Mouse (Mus musculus) CH12.LX (cell line): ENCODE results near the gene Crip1. TPM values are rescaled to one million over a fixed set of nuclear protein-coding genes. Genes with fewer than 3 reads are reported as not detected.

ENCODE experiments used
- DNase-seq: peaks from one replicate; pipeline ENCODE4 v3.0.0-alpha.2; 2013; ENCODE audit errors: extremely low read depth
- H3K27ac ChIP-seq: 2 replicates; pipeline ENCODE4 v1.5.1; 2012; ENCODE audit warnings: low read depth, mild to moderate bottlenecking, control low read depth, moderate library complexity; ENCODE audit not compliant: insufficient read depth
- H3K27me3 ChIP-seq: replicated peaks from 2 replicates; pipeline ENCODE3; 2012; ENCODE audit warnings: inconsistent platforms
- H3K36me3 ChIP-seq, 2 experiments: replicated peaks in 1 of 2; 2 replicates each; pipeline versions ENCODE3 to v1.6.1; 2012; ENCODE audit warnings: inconsistent platforms in 1 of 2, low read length in 1 of 2, mild to moderate bottlenecking in 1 of 2, mixed read lengths in 1 of 2, moderate library complexity in 1 of 2; ENCODE audit not compliant: control insufficient read depth in 1 of 2, insufficient read depth in 1 of 2
- H3K4me1 ChIP-seq, 2 experiments: 2 replicates each; pipeline ENCODE4 v1.6.1; 2012; ENCODE audit warnings: inconsistent platforms in 1 of 2, moderate library complexity in 1 of 2; ENCODE audit not compliant: insufficient read depth in 2 of 2, control insufficient read depth in 1 of 2
- H3K4me2 ChIP-seq: 2 replicates; pipeline ENCODE4 v1.6.1; 2012; ENCODE audit warnings: low read depth, mild to moderate bottlenecking, control low read depth; ENCODE audit not compliant: poor library complexity, insufficient read depth, severe bottlenecking
- H3K4me3 ChIP-seq, 3 experiments: fragments of 150-350 bp in 1 of 3; sonication (generic) in 1 of 3; replicated peaks in 1 of 3; 2 replicates each; pipeline versions ENCODE3 to v1.5.1; 2011 to 2012; ENCODE audit warnings: low read depth in 2 of 3, low read length in 2 of 3, mild to moderate bottlenecking in 2 of 3, moderate library complexity in 2 of 3, control low read depth in 1 of 3, improper control_type of control experiment in 1 of 3, inconsistent platforms in 1 of 3, mixed read lengths in 1 of 3; ENCODE audit not compliant: poor library complexity in 1 of 3
- H3K79me2 ChIP-seq: replicated peaks from 2 replicates; pipeline ENCODE4 v1.6.1; 2012; ENCODE audit warnings: mild to moderate bottlenecking, moderate library complexity; ENCODE audit not compliant: control insufficient read depth, poor library complexity, insufficient read depth, severe bottlenecking; ENCODE audit errors: extremely low read depth
- H3K9ac ChIP-seq: 2 replicates; pipeline ENCODE4 v1.6.1; 2012; ENCODE audit warnings: low read depth, mild to moderate bottlenecking, control low read depth, moderate library complexity; ENCODE audit not compliant: insufficient read depth
- H3K9me3 ChIP-seq: replicated peaks from 2 replicates; pipeline ENCODE3; 2012; ENCODE audit warnings: low read length, inconsistent platforms, mixed read lengths
- BHLHE40 ChIP-seq: IDR thresholded peaks from 2 replicates; pipeline ENCODE4 v1.6.1; 2011; ENCODE audit warnings: mild to moderate bottlenecking, low read depth, low read length, improper control_type of control experiment
- EP300 ChIP-seq: IDR thresholded peaks from 2 replicates; pipeline ENCODE4 v1.6.1; 2011; ENCODE audit warnings: low read length, improper control_type of control experiment
- ETS1 ChIP-seq: conservative IDR thresholded peaks from 2 replicates; pipeline ENCODE4 v1.6.1; 2012; ENCODE audit warnings: low read depth, mild to moderate bottlenecking, inconsistent platforms, low read length, improper control_type of control experiment, moderate library complexity
- HCFC1 ChIP-seq: IDR thresholded peaks from 2 replicates; pipeline ENCODE4 v1.6.1; 2012; ENCODE audit warnings: low read depth, mild to moderate bottlenecking, inconsistent platforms, low read length, improper control_type of control experiment
- IRF4 ChIP-seq: IDR thresholded peaks from 2 replicates; pipeline ENCODE4 v1.6.1; 2014; ENCODE audit warnings: low read depth, mild to moderate bottlenecking, inconsistent platforms, low read length, improper control_type of control experiment
- KAT2A ChIP-seq: IDR thresholded peaks from 2 replicates; pipeline ENCODE4 v1.6.1; 2012; ENCODE audit warnings: low read length, improper control_type of control experiment, inconsistent platforms; ENCODE audit not compliant: insufficient replicate concordance
- MEF2A ChIP-seq: IDR thresholded peaks from 2 replicates; pipeline ENCODE4 v1.6.1; 2014; ENCODE audit warnings: low read depth, mild to moderate bottlenecking, inconsistent platforms, low read length, improper control_type of control experiment, borderline replicate concordance
- SMC3 ChIP-seq: IDR thresholded peaks from 2 replicates; pipeline ENCODE4 v1.6.1; 2011; ENCODE audit warnings: low read depth, low read length, improper control_type of control experiment
- TCF12 ChIP-seq: IDR thresholded peaks from 2 replicates; pipeline ENCODE4 v1.6.1; 2014; ENCODE audit warnings: low read depth, mild to moderate bottlenecking, inconsistent platforms, low read length, improper control_type of control experiment
- ZC3H11A ChIP-seq: IDR thresholded peaks from 2 replicates; pipeline ENCODE4 v1.6.1; 2012; ENCODE audit warnings: low read depth, mild to moderate bottlenecking, inconsistent platforms, low read length, improper control_type of control experiment
- dilution Hi-C: fragments of 300-500 bp; cut with MboI; formaldehyde crosslinking; loops from 2 replicates; pipeline ENCODE4 v1.14.3; 2020; ENCODE audit warnings: low sequenced_read_pairs; ENCODE audit not compliant: extremely low pct_unique_long_range_greater_than_20kb, extremely low pct_ligation_motif_present
- in situ Hi-C: fragments of 300-500 bp; cut with MboI; formaldehyde crosslinking; loops from 3 replicates; pipeline ENCODE4 v1.14.3; 2019; ENCODE audit warnings: low sequenced_read_pairs, low pct_ligation_motif_present, low pct_unique_long_range_greater_than_20kb, mixed read lengths
- polyA plus RNA-seq: library from polyadenylated mRNA; unstranded; fragments of >175 nt; gene quantifications from 2 replicates; pipeline ENCODE4 v1.2.1, GENCODE M21; 2012; ENCODE audit warnings: low read depth; ENCODE audit not compliant: insufficient read length
- total RNA-seq, 2 experiments: library from RNA; depleted of rRNA; stranded (reverse); fragments of 300-350 nt in 1 of 2; fragments of >200 nt in 1 of 2; gene quantifications; 2 replicates each; pipeline ENCODE4 v1.2.3; 2012 to 2014

The Crip1 gene
- total and polyA plus RNA-seq, 3 experiments, result 2.0 to 77.2 (median 2.8) TPM

- Histone ChIP-seq H3K4me2 (no peak overlapping the region), H3K9me3 (no peaks in the 10 kb centered on the region), H3K27ac (no peak overlapping the region), H3K9ac (no peak overlapping the region), H3K4me3 (no peak overlapping the region), H3K4me1 (peaks cover 10 to 19% of the 10 kb centered on the region in 2 experiments), H3K36me3 (peaks cover 0 to 3% of the 10 kb centered on the region in 2 experiments), H3K27me3 (peaks cover 66% of the 10 kb centered on the region), H3K79me2 (no peaks in the 10 kb centered on the region)
- no peak for TF ChIP-seq KAT2A
- dilution Hi-C loops, result no loop called here
- no peak for DNase-seq
- in situ Hi-C loops, result no loop called here
Observed at GRCm38 (mm10) chr12:113149341-113149740, 3.2 kb downstream of the Crip1 start.

GRCm38 (mm10) chr12:113149896-113150295 is 3.8 kb downstream of the Crip1 start:
- peaks cover 12 to 21% of the 10 kb centered on the region in 2 experiments for H3K4me1 ChIP-seq
- no peaks in the 10 kb centered on the region for H3K79me2 ChIP-seq
- in situ Hi-C loops (loop anchor here (5.0 kb wide), 1 partner anchor 133 kb away; no protein-coding TSS in a partner anchor), dilution Hi-C loops (no loop called here)
- peaks cover 0 to 2% of the 10 kb centered on the region in 2 experiments for H3K36me3 ChIP-seq
- no peak overlapping the region for H3K4me2 ChIP-seq
- H3K27me3 ChIP-seq, result peaks cover 71% of the 10 kb centered on the region
- H3K9me3 ChIP-seq, result no peaks in the 10 kb centered on the region
- no peak for TF ChIP-seq EP300
- H3K4me3 ChIP-seq, result no peak overlapping the region
- H3K27ac ChIP-seq, result no peak overlapping the region
- H3K9ac ChIP-seq, result no peak overlapping the region
- DNase-seq, result no peak

- Histone ChIP-seq H3K9me3 (no peaks in the 10 kb centered on the region), H3K27ac (no peak overlapping the region), H3K27me3 (peaks cover 73% of the 10 kb centered on the region), H3K79me2 (no peaks in the 10 kb centered on the region), H3K36me3 (no peaks in the 10 kb centered on the region), H3K4me3 (no peak overlapping the region), H3K9ac (no peak overlapping the region), H3K4me1 (peaks cover 18 to 23% of the 10 kb centered on the region in 2 experiments), H3K4me2 (no peak overlapping the region)
- dilution Hi-C loops, result no loop called here
- in situ Hi-C loops, result loop anchor here (5.0 kb wide), 1 partner anchor 133 kb away; no protein-coding TSS in a partner anchor
- no peak for DNase-seq
- TF ChIP-seq MEF2A, result no peak
- TF ChIP-seq BHLHE40, result no peak
- no peak for TF ChIP-seq SMC3
- no peak for TF ChIP-seq TCF12
- no peak for TF ChIP-seq IRF4
- TF ChIP-seq ETS1, result no peak
- TF ChIP-seq ZC3H11A, result no peak
- no peak for TF ChIP-seq EP300
- TF ChIP-seq HCFC1, result no peak
Observed at GRCm38 (mm10) chr12:113150591-113150990, 4.5 kb downstream of the Crip1 start.
